Mouse (Mus musculus): ENCODE results near the gene Abcd4. TPM values are rescaled to one million over a fixed set of nuclear protein-coding genes. Genes with fewer than 3 reads are reported as not detected.

The Abcd4 gene
- total RNA-seq (2014; fragmentation: Nextera tagmentation) (11.9 and 31.2 TPM in 2 replicates), total RNA-seq (2017) (8.7 TPM in 2 replicates), polyA plus RNA-seq (2012) (2.9 and 5.3 TPM in 2 replicates)

DNA sequence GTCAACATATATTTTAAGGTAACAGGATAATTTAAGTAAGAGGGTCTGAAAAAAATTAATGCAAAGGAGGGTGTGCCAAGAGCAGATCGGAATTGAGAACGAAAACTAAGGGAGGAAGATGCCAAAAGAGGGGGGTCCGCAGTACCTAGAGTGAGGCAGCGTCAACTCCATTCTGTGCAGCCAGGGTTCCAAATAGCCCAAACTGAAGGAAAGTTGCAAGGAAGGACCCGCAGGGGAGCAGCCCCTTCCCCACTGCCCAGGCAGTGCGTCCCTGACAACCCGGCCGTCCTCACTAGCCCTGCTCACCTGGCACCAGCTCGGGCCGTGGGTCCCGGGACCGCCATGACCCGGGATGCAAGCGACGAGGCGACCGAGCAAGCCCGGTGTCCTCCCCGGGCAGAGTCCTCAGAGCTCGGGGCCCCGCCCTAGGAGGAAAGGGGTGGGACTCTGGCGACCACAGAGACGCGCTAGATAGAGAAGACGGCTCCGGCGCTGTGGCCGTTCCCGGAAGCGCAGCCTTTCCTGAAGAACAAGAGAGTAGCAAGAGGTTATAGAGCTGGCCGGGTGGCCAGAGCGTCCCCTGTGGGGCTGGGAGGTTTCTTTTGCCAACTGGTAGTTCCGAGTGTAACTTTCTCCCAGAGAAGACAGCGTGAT lies at the start of gene Abcd4:
Gene Abcd4, minus strand, starts transcription at position 437 of the 654 bp plus-strand sequence.
- no peaks in the 10 kb centered on the region; the same call in 1 of the 2 replicates for H3K27me3 ChIP-seq (ENCODE audit: insufficient read depth, low read length)
- H3K36me3 ChIP-seq (replicated peaks), result peaks cover 31% of the 10 kb centered on the region
- peak; percentile 100 for ATAC-seq (ENCODE audit: extremely low read depth, insufficient number of reproducible peaks, low FRiP score, poor library complexity, severe bottlenecking)
- peaks cover 22% of the 10 kb centered on the region for H3K4me1 ChIP-seq (ENCODE audit: insufficient read depth, low read depth, low read length)
- peak; percentile 99 for DNase-seq (ENCODE audit: low spot score)
- H3K4me3 ChIP-seq (ENCODE audit: low read depth, low read length), result peak within 1 kb of the TSS; percentile 79
- H3K9me3 ChIP-seq (replicated peaks), result no peaks in the 10 kb centered on the region
- no peak for TF ChIP-seq GATA1 (IDR thresholded peaks at IDR 0.05; ENCODE audit: borderline replicate concordance, low read length)
- TF ChIP-seq TAL1 (conservative IDR thresholded peaks at IDR 0.05; ENCODE audit: low read depth, low read length), result no peak
- no peak for TF ChIP-seq GATA2 (IDR thresholded peaks at IDR 0.05; ENCODE audit: borderline replicate concordance, low read depth, low read length)
- no peak for TF ChIP-seq POLR2AphosphoS5 (IDR thresholded peaks at IDR 0.05; ENCODE audit: insufficient replicate concordance, low read depth, low read length)
- TF ChIP-seq CTCF (IDR thresholded peaks at IDR 0.05; ENCODE audit: low read depth, low read length), result no peak

DNA sequence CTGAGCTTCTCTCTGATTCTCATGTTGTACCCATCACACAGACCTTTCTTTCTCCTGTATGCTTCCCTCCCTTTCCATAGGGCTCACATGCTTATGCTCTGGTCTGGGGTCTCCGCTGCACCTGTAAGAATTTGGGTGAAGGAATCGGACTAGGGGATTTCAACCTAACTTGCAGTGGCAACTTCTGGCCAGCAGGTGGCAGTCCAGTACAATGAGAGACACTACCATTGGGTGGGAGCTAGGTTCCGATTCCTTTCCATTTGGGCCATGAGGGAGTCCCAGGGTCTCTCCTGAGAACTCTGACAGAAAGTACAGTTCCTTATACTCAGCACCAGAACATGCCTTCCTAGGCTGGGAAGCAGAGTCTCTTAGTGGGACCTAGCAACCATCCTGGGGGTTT lies 36.7 kb upstream of the Abcd4 start:
- H3K36me3 ChIP-seq (replicated peaks), result no peaks in the 10 kb centered on the region
- peak; percentile 15 for ATAC-seq (ENCODE audit: extremely low read depth, insufficient number of reproducible peaks, low FRiP score, poor library complexity, severe bottlenecking)
- DNase-seq (ENCODE audit: low spot score), result peak; percentile 44
- no peak for TF ChIP-seq POLR2AphosphoS5 (IDR thresholded peaks at IDR 0.05; ENCODE audit: insufficient replicate concordance, low read depth, low read length)
- peak; percentile 96 for TF ChIP-seq CTCF (IDR thresholded peaks at IDR 0.05; ENCODE audit: low read depth, low read length)
- peaks cover 5% of the 10 kb centered on the region; the same call in 1 of the 2 replicates for H3K4me1 ChIP-seq (ENCODE audit: insufficient read depth, low read depth, low read length)
- H3K27me3 ChIP-seq (ENCODE audit: insufficient read depth, low read length), result peaks cover 23% of the 10 kb centered on the region
- no peaks in the 10 kb centered on the region for H3K9me3 ChIP-seq (replicated peaks)
- H3K4me3 ChIP-seq (ENCODE audit: low read depth, low read length), result no peak overlapping the region

DNA sequence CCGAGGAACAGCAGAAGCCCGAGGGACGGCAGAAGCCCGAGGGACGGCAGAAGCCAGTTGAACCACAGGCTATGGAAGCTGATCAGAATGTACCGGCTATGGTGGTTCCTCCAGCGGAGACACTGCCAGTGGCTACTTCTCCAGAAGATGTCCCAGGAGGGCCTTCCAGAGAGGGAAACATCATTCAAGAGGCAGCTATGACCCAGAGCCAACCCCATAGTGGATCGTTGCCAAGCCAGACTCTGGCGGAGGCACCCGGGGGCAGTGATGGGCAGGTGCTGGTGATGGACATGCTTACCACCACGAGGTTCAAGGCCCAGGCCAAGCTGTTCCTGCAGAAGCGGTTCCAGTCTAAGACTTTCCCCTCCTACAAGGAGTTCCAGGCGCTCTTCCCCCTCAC lies 33.0 kb upstream of the Abcd4 start:
- H3K27me3 ChIP-seq (ENCODE audit: insufficient read depth, low read length), result peaks cover 20% of the 10 kb centered on the region
- ATAC-seq (ENCODE audit: extremely low read depth, insufficient number of reproducible peaks, low FRiP score, poor library complexity, severe bottlenecking) (no peak), DNase-seq (ENCODE audit: low spot score) (no peak)
- TF ChIP-seq CTCF (IDR thresholded peaks at IDR 0.05; ENCODE audit: low read depth, low read length) (no peak), POLR2AphosphoS5 (IDR thresholded peaks at IDR 0.05; ENCODE audit: insufficient replicate concordance, low read depth, low read length) (no peak), GATA2 (IDR thresholded peaks at IDR 0.05; ENCODE audit: borderline replicate concordance, low read depth, low read length) (no peak), GATA1 (IDR thresholded peaks at IDR 0.05; ENCODE audit: borderline replicate concordance, low read length) (no peak), TAL1 (conservative IDR thresholded peaks at IDR 0.05; ENCODE audit: low read depth, low read length) (no peak)
- H3K4me3 ChIP-seq (ENCODE audit: low read depth, low read length), result no peak overlapping the region
- peaks cover 5% of the 10 kb centered on the region for H3K4me1 ChIP-seq (ENCODE audit: insufficient read depth, low read depth, low read length)
- no peaks in the 10 kb centered on the region for H3K9me3 ChIP-seq (replicated peaks)
- no peaks in the 10 kb centered on the region for H3K36me3 ChIP-seq (replicated peaks)

GRCm38 (mm10) chr12:84640654-84641053 lies 23.4 kb upstream of the Abcd4 start, which contains the start of gene Vrtn:
Gene Vrtn (plus strand): TSS chr12:84641019.
- no peak for TF ChIP-seq GATA2 (IDR thresholded peaks at IDR 0.05; ENCODE audit: borderline replicate concordance, low read depth, low read length)
- TF ChIP-seq TAL1 (conservative IDR thresholded peaks at IDR 0.05; ENCODE audit: low read depth, low read length), result no peak
- TF ChIP-seq CTCF (IDR thresholded peaks at IDR 0.05; ENCODE audit: low read depth, low read length), result no peak
- no peak for TF ChIP-seq POLR2AphosphoS5 (IDR thresholded peaks at IDR 0.05; ENCODE audit: insufficient replicate concordance, low read depth, low read length)
- no peak for TF ChIP-seq GATA1 (IDR thresholded peaks at IDR 0.05; ENCODE audit: borderline replicate concordance, low read length)
- Histone ChIP-seq H3K4me1 (ENCODE audit: insufficient read depth, low read depth, low read length) (peaks cover 3% of the 10 kb centered on the region; the same call in 1 of the 2 replicates), H3K4me3 (ENCODE audit: low read depth, low read length) (no peak within 1 kb of the TSS), H3K36me3 (replicated peaks) (no peaks in the 10 kb centered on the region), H3K27me3 (ENCODE audit: insufficient read depth, low read length) (peaks cover 42% of the 10 kb centered on the region), H3K9me3 (replicated peaks) (no peaks in the 10 kb centered on the region)
- no peak for DNase-seq (ENCODE audit: low spot score)
- no peak for ATAC-seq (ENCODE audit: extremely low read depth, insufficient number of reproducible peaks, low FRiP score, poor library complexity, severe bottlenecking)

- Histone ChIP-seq H3K36me3 (replicated peaks) (no peaks in the 10 kb centered on the region), H3K27me3 (ENCODE audit: insufficient read depth, low read length) (peaks cover 42% of the 10 kb centered on the region), H3K4me1 (ENCODE audit: insufficient read depth, low read depth, low read length) (peaks cover 3% of the 10 kb centered on the region; the same call in 1 of the 2 replicates), H3K9me3 (replicated peaks) (no peaks in the 10 kb centered on the region), H3K4me3 (ENCODE audit: low read depth, low read length) (no peak overlapping the region)
- TF ChIP-seq GATA2 (IDR thresholded peaks at IDR 0.05; ENCODE audit: borderline replicate concordance, low read depth, low read length), result no peak
- no peak for TF ChIP-seq TAL1 (conservative IDR thresholded peaks at IDR 0.05; ENCODE audit: low read depth, low read length)
- ATAC-seq (ENCODE audit: extremely low read depth, insufficient number of reproducible peaks, low FRiP score, poor library complexity, severe bottlenecking) (no peak), DNase-seq (ENCODE audit: low spot score) (no peak)
Measured at GRCm38 (mm10) chr12:84640253-84640652, 23.0 kb upstream of the Abcd4 start.

DNA sequence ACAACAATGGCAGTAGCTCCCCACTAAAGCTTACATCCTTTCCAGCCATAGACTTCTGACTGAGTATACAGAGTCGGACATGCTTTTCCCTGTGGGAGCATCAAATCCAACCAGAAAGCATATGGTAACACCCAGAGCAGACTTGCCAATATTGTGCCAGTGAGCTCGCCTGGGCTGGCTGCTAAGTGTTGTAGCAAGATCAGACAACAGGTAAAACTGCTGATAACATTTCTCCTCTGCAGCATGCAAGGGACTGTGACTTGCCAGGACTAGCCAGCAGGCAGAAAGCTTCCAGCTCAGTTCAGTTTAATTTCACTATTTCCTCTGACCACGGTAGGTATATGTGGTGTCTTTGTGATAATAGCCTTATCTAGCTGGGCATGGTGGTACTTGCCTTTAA lies 14.7 kb upstream of the Abcd4 start:
- ATAC-seq (ENCODE audit: extremely low read depth, insufficient number of reproducible peaks, low FRiP score, poor library complexity, severe bottlenecking) (no peak), DNase-seq (ENCODE audit: low spot score) (no peak)
- TF ChIP-seq CTCF (IDR thresholded peaks at IDR 0.05; ENCODE audit: low read depth, low read length) (no peak), TAL1 (conservative IDR thresholded peaks at IDR 0.05; ENCODE audit: low read depth, low read length) (no peak), GATA1 (IDR thresholded peaks at IDR 0.05; ENCODE audit: borderline replicate concordance, low read length) (no peak), POLR2AphosphoS5 (IDR thresholded peaks at IDR 0.05; ENCODE audit: insufficient replicate concordance, low read depth, low read length) (no peak), GATA2 (IDR thresholded peaks at IDR 0.05; ENCODE audit: borderline replicate concordance, low read depth, low read length) (no peak)
- no peaks in the 10 kb centered on the region for H3K9me3 ChIP-seq (replicated peaks)
- no peaks in the 10 kb centered on the region for H3K36me3 ChIP-seq (replicated peaks)
- no peak overlapping the region for H3K4me3 ChIP-seq (ENCODE audit: low read depth, low read length)
- H3K4me1 ChIP-seq (ENCODE audit: insufficient read depth, low read depth, low read length), result no peaks in the 10 kb centered on the region
- H3K27me3 ChIP-seq (ENCODE audit: insufficient read depth, low read length), result peaks cover 36% of the 10 kb centered on the region
